Mouse (Mus musculus) heart, postnatal 0 days (tissue): ENCODE measurements at regions not wholly inside any gene's neighbourhood (a gene's known extent, or its start where the extent isn't known, plus 50 kb on each side); places are given as distances from the start of the nearest gene placed in this dataset.

Experiments used
- CTCF ChIP-seq: IDR thresholded peaks from 2 replicates; pipeline ENCODE4 v1.5.1; 2016; ENCODE audit warnings: antibody characterized with exemption, control low read depth, low read depth
- EP300 ChIP-seq: IDR thresholded peaks from 2 replicates; pipeline ENCODE4 v1.6.1; 2016; ENCODE audit warnings: antibody characterized with exemption, low read depth

- TF ChIP-seq EP300 = no peak
- TF ChIP-seq CTCF = no peak
These were observed 549.8 kb downstream of the Nfib start for GRCm38 (mm10) chr4:82155642-82156320.
